Mouse (Mus musculus): ENCODE data around the gene Csf1.
A peak's percentile ranks its signal among the peaks of the same experiment; 100 is the strongest.

Csf1 gene

GRCm38 (mm10) chr3:107749446-107749845 lies 10.8 kb downstream of the Csf1 start:
- DNase-seq (ENCODE audit: low read depth, low spot score), result no peak

GRCm38 (mm10) chr3:107748260-107748955 lies 11.9 kb downstream of the Csf1 start:
- DNase-seq (ENCODE audit: low read depth, low spot score), result peak; percentile 51

- no peak for DNase-seq (ENCODE audit: low read depth, low spot score)
Observed at GRCm38 (mm10) chr3:107746026-107746425, 14.2 kb downstream of the Csf1 start.

GRCm38 (mm10) chr3:107743650-107744049 lies 16.6 kb downstream of the Csf1 start:
- no peak for DNase-seq (ENCODE audit: low read depth, low spot score)

GRCm38 (mm10) chr3:107743107-107743506 lies 17.2 kb downstream of the Csf1 start:
- no peak for DNase-seq (ENCODE audit: low read depth, low spot score)

GRCm38 (mm10) chr3:107742071-107742710 lies 18.1 kb downstream of the Csf1 start:
- no peak for DNase-seq (ENCODE audit: low read depth, low spot score)

- DNase-seq (ENCODE audit: low read depth, low spot score), result no peak
Observed at GRCm38 (mm10) chr3:107741387-107741786, 18.9 kb downstream of the Csf1 start.

- peak; percentile 96 for DNase-seq (ENCODE audit: low read depth, low spot score)
Observed at GRCm38 (mm10) chr3:107740578-107741207, 19.6 kb downstream of the Csf1 start.

- peak; percentile 25 for DNase-seq (ENCODE audit: low read depth, low spot score)
Observed at GRCm38 (mm10) chr3:107739966-107740365, 20.3 kb downstream of the Csf1 start.

GRCm38 (mm10) chr3:107739456-107739855 lies 20.8 kb downstream of the Csf1 start:
- no peak for DNase-seq (ENCODE audit: low read depth, low spot score)

- no peak for DNase-seq (ENCODE audit: low read depth, low spot score)
Observed at GRCm38 (mm10) chr3:107738620-107739019, 21.6 kb downstream of the Csf1 start.

GRCm38 (mm10) chr3:107737609-107738190 lies 22.6 kb downstream of the Csf1 start:
- no peak for DNase-seq (ENCODE audit: low read depth, low spot score)

GRCm38 (mm10) chr3:107735620-107736019 lies 24.6 kb downstream of the Csf1 start:
- DNase-seq (ENCODE audit: low read depth, low spot score), result peak; percentile 26

GRCm38 (mm10) chr3:107733329-107733728 lies 26.9 kb downstream of the Csf1 start:
- no peak for DNase-seq (ENCODE audit: low read depth, low spot score)

GRCm38 (mm10) chr3:107730236-107730635 lies 30.0 kb downstream of the Csf1 start:
- no peak for DNase-seq (ENCODE audit: low read depth, low spot score)

GRCm38 (mm10) chr3:107728509-107728908 lies 31.8 kb downstream of the Csf1 start:
- no peak for DNase-seq (ENCODE audit: low read depth, low spot score)

GRCm38 (mm10) chr3:107715971-107716370 lies 44.3 kb downstream of the Csf1 start:
- DNase-seq (ENCODE audit: low read depth, low spot score), result no peak

- DNase-seq (ENCODE audit: low read depth, low spot score), result no peak
Observed at GRCm38 (mm10) chr3:107714276-107714933, 45.9 kb downstream of the Csf1 start.

GRCm38 (mm10) chr3:107712081-107712480 lies 48.2 kb downstream of the Csf1 start:
- no peak for DNase-seq (ENCODE audit: low read depth, low spot score)

- DNase-seq (ENCODE audit: low read depth, low spot score), result no peak
Observed at GRCm38 (mm10) chr3:107709156-107709555, 51.1 kb downstream of the Csf1 start.

- DNase-seq (ENCODE audit: low read depth, low spot score), result no peak
Observed at GRCm38 (mm10) chr3:107707239-107707638, 53.0 kb downstream of the Csf1 start.

GRCm38 (mm10) chr3:107706164-107706563 lies 54.1 kb downstream of the Csf1 start:
- DNase-seq (ENCODE audit: low read depth, low spot score), result no peak
